Mouse (Mus musculus): ENCODE data around the gene Tmem14c. TPM values are rescaled to one million over a fixed set of nuclear protein-coding genes. Genes with fewer than 3 reads are reported as not detected.
"Not testable (repeated sequence)": the region's sequence is repeated elsewhere in the genome, so short reads cannot be mapped to it uniquely, and the experiment has no call there.

Tmem14c gene
- polyA plus RNA-seq, 1 experiment from 2014 or later: 216 TPM

DNA sequence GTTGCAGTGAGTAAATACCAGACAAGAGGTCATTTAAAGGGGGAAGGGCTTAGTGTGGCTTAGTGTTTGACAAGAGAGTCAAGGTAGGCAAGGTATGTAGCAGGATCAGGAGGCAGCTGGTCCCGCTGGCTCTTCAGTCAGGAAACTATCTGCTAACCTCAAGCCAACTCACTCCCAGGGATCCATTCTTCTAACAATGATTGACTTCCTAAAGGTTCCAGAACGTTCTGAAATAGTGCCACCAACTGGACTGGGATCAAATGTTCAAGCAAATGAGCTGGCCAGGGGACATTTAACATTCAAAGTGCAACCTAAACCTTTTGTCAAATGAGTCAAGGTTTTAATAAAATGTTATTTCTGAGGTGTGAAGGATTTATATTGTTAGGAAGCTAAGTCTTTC, 36.8 kb upstream of the Tmem14c start:
- Histone ChIP-seq H3K9me3 (ENCODE audit: control insufficient read depth, low read length) (no peaks in the 10 kb centered on the region), H3K36me3 (ENCODE audit: control insufficient read depth, insufficient read depth, low read length) (no peaks in the 10 kb centered on the region), H3K9ac (ENCODE audit: low read depth, low read length) (no peak overlapping the region), H3K4me1 (ENCODE audit: control insufficient read depth, insufficient read depth, low read length) (no peaks in the 10 kb centered on the region), H3K4me3 (ENCODE audit: low read depth, low read length) (no peak overlapping the region), H3K4me2 (ENCODE audit: low read depth, low read length) (no peak overlapping the region), H3K27me3 (replicated peaks; ENCODE audit: control insufficient read depth, insufficient read depth, low read length) (no peaks in the 10 kb centered on the region), H3K27ac (replicated peaks; ENCODE audit: low read depth, low read length) (no peak overlapping the region)
- WGBS: 48% methylated on average over 2 of the region's 2 CpGs
- no peak for ATAC-seq (ENCODE audit: low read depth)
- DNase-seq (ENCODE audit: low spot score): no peak

DNA sequence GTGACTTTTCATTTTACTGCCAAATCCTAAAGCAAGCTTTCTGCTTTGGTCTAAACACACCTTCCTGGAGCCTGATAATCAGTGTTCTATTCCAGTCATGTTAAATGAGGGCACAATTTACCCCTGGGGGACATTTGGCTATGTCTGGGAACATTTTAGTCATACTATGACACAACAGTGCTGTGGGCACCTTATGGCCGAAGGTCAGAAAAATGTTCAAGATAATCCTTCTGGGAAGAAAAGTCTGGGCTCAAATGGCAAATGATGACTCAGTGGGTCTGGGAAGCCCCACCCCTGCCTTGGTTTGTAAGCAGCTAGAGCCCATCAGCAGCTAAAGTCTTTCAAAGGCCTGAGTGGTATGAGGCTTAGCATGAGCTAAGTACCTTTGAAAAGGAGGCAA, 33.3 kb upstream of the Tmem14c start:
- Histone ChIP-seq H3K36me3 (ENCODE audit: control insufficient read depth, insufficient read depth, low read length) (no peaks in the 10 kb centered on the region), H3K4me1 (ENCODE audit: control insufficient read depth, insufficient read depth, low read length) (no peaks in the 10 kb centered on the region), H3K9ac (ENCODE audit: low read depth, low read length) (no peak overlapping the region), H3K4me2 (ENCODE audit: low read depth, low read length) (no peak overlapping the region), H3K9me3 (ENCODE audit: control insufficient read depth, low read length) (no peaks in the 10 kb centered on the region), H3K4me3 (ENCODE audit: low read depth, low read length) (no peak overlapping the region), H3K27ac (replicated peaks; ENCODE audit: low read depth, low read length) (no peak overlapping the region), H3K27me3 (replicated peaks; ENCODE audit: control insufficient read depth, insufficient read depth, low read length) (no peaks in the 10 kb centered on the region)
- ATAC-seq (ENCODE audit: low read depth): no peak
- 71% methylated on average over 1 of the region's 1 CpGs for WGBS
- no peak for DNase-seq (ENCODE audit: low spot score)

DNA sequence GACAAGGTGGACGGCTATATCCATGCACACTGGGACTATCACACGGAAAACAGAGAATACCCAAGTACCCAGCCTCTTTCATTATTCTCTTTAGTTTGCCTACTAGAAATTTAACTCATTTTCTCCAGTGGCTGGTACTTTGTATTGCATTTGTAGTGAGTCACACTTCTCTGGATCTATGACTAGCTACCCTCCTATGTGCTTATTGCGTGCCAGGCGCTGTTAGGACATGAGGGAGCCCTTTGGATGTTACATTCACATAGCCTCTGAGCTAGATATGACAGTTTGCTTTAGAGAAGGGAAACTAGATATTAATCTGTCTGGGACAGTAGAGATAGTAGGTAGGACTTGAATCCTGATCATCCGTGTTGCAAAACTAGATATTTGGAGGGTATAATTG, 30.0 kb upstream of the Tmem14c start:
- Histone ChIP-seq H3K9me3 (ENCODE audit: control insufficient read depth, low read length) (no peaks in the 10 kb centered on the region), H3K27ac (replicated peaks; ENCODE audit: low read depth, low read length) (no peak overlapping the region), H3K9ac (ENCODE audit: low read depth, low read length) (no peak overlapping the region), H3K36me3 (ENCODE audit: control insufficient read depth, insufficient read depth, low read length) (no peaks in the 10 kb centered on the region), H3K4me1 (ENCODE audit: control insufficient read depth, insufficient read depth, low read length) (no peaks in the 10 kb centered on the region), H3K4me2 (ENCODE audit: low read depth, low read length) (no peak overlapping the region), H3K4me3 (ENCODE audit: low read depth, low read length) (no peak overlapping the region), H3K27me3 (replicated peaks; ENCODE audit: control insufficient read depth, insufficient read depth, low read length) (no peaks in the 10 kb centered on the region)
- DNase-seq (ENCODE audit: low spot score) (no peak), ATAC-seq (ENCODE audit: low read depth) (no peak)
- WGBS: 86% methylated on average over 5 of the region's 5 CpGs

DNA sequence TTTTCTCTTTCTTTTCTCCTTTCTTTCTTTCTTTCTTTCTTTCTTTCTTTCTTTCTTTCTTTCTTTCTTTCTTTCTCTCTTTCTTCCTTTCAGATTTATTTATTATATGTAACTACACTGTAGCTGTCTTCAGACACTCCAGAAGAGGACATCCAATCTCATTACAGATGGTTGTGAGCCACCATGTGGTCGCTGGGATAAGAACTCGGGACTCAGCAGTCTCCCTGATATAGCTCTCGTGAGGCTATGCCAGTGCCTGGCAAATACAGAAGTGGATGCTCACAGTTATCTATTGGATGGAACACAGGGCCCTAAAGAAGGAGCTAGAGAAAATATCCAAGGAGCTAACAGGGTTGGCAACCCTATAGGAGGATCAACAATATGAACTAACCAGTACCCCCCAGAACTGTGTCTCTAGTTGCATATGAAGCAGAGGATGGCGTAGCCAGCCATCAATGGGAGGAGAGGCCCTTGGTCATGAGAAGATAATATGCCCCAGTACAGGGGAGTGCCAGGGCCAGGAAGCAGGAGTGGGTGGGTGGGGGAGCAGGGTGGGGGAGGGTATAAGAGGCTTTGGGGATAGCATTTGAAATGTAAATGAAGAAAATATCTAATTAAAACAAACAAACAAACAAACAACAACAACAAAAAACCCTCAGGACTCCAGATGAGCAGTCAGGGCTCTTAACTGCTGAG, 28.3 kb upstream of the Tmem14c start:
- not testable (repeated sequence) for H3K4me3 ChIP-seq (ENCODE audit: low read depth, low read length); H3K9ac ChIP-seq (ENCODE audit: low read depth, low read length); H3K36me3 ChIP-seq (ENCODE audit: control insufficient read depth, insufficient read depth, low read length); ATAC-seq (ENCODE audit: low read depth); H3K27ac ChIP-seq (replicated peaks; ENCODE audit: low read depth, low read length); H3K4me1 ChIP-seq (ENCODE audit: control insufficient read depth, insufficient read depth, low read length); H3K9me3 ChIP-seq (ENCODE audit: control insufficient read depth, low read length); DNase-seq (ENCODE audit: low spot score); H3K27me3 ChIP-seq (replicated peaks; ENCODE audit: control insufficient read depth, insufficient read depth, low read length); H3K4me2 ChIP-seq (ENCODE audit: low read depth, low read length)
- WGBS: 62% methylated on average over 4 of the region's 4 CpGs

DNA sequence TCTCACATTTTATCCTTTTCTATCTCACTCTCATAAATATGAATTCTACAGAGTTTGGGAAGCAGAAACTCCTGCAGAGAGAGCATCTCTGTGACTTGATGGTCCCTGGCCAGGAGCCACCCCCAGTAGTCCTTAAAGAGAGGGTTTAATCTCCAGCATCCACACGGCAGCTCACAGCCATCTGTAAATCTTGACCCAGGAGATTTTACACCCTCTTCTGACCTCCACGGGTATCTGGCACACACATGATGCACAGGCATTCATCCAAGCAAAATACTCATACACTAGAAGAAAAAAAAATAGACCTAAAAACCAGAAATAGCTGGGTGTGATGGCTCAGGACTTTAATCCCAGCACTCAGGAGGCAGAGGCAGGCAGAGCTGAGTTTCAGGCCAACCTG, 27.7 kb upstream of the Tmem14c start:
- 48% methylated on average over 2 of the region's 2 CpGs for WGBS
- Histone ChIP-seq H3K4me1 (ENCODE audit: control insufficient read depth, insufficient read depth, low read length) (no peaks in the 10 kb centered on the region), H3K27ac (replicated peaks; ENCODE audit: low read depth, low read length) (no peak overlapping the region), H3K36me3 (ENCODE audit: control insufficient read depth, insufficient read depth, low read length) (no peaks in the 10 kb centered on the region), H3K9ac (ENCODE audit: low read depth, low read length) (no peak overlapping the region), H3K27me3 (replicated peaks; ENCODE audit: control insufficient read depth, insufficient read depth, low read length) (no peaks in the 10 kb centered on the region), H3K9me3 (ENCODE audit: control insufficient read depth, low read length) (no peaks in the 10 kb centered on the region), H3K4me3 (ENCODE audit: low read depth, low read length) (no peak overlapping the region), H3K4me2 (ENCODE audit: low read depth, low read length) (no peak overlapping the region)
- DNase-seq (ENCODE audit: low spot score) (no peak), ATAC-seq (ENCODE audit: low read depth) (no peak)

DNA sequence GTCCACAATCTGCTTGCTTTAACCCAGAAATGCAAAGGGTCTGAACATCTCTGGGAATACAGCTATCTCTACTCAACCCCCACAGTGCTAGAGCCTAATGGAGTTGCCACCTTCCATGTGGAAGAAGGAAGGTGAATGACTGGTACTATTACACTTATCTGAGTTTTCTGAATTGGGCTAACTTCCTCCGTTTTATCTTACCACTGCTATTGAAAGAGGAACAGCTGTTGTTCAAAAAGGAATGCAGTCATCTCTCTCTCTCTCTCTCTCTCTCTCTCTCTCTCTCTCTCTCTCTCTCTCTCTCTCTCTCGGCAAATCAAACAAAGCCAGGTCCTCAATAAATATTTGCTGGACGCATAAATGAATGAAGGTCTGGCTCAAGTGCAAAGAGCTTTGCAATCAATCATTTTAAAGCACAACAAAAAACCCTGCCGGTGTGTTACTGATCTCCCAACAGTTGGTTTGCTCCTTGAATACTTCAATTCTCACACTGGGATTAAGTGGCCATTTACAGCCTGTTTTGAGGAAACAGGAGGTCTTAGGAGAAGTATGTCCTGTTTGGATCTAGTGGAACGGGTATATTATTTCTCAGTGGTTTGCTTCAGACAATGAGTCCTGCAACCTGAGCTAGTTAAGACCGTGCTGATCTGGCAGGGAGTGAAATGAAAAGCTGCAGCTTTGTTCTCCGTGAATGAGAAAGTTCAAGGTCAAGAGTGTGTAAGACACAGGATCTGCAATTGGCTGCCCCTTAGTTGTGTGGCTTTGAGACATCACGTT, 21.4 kb upstream of the Tmem14c start:
- H3K4me3 ChIP-seq (ENCODE audit: low read depth, low read length): no peak overlapping the region
- H3K4me2 ChIP-seq (ENCODE audit: low read depth, low read length): no peak overlapping the region
- no peak overlapping the region for H3K27ac ChIP-seq (replicated peaks; ENCODE audit: low read depth, low read length)
- H3K9me3 ChIP-seq (ENCODE audit: control insufficient read depth, low read length): no peaks in the 10 kb centered on the region
- 36% methylated on average over 8 of the region's 8 CpGs for WGBS
- no peaks in the 10 kb centered on the region for H3K27me3 ChIP-seq (replicated peaks; ENCODE audit: control insufficient read depth, insufficient read depth, low read length)
- ATAC-seq (ENCODE audit: low read depth) (peak; percentile 93), DNase-seq (ENCODE audit: low spot score) (peak; percentile 84)
- H3K4me1 ChIP-seq (ENCODE audit: control insufficient read depth, insufficient read depth, low read length): peaks cover 2% of the 10 kb centered on the region
- no peaks in the 10 kb centered on the region for H3K36me3 ChIP-seq (ENCODE audit: control insufficient read depth, insufficient read depth, low read length)
- H3K9ac ChIP-seq (ENCODE audit: low read depth, low read length): no peak overlapping the region

DNA sequence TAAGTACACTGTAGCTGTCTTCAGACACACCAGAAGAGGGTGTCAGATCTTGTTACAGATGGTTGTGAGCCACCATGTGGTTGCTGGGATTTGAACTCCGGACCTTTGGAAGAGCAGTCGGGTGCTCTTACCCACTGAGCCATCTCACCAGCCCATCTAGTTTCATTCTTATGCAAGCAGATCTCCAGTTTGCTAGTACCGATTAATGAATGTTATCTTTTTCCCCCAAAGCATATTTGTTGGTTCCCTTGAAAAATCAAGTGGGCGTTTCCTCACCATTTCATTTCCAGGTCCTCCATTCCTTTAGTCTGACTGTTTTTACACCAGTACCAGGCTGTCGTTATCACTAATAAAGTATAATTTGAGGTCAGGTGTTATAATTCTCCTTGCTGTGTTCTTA, 17.6 kb upstream of the Tmem14c start:
- H3K4me2 ChIP-seq (ENCODE audit: low read depth, low read length); DNase-seq (ENCODE audit: low spot score); H3K36me3 ChIP-seq (ENCODE audit: control insufficient read depth, insufficient read depth, low read length); H3K27ac ChIP-seq (replicated peaks; ENCODE audit: low read depth, low read length); H3K4me3 ChIP-seq (ENCODE audit: low read depth, low read length); ATAC-seq (ENCODE audit: low read depth); H3K9ac ChIP-seq (ENCODE audit: low read depth, low read length); H3K9me3 ChIP-seq (ENCODE audit: control insufficient read depth, low read length); H3K27me3 ChIP-seq (replicated peaks; ENCODE audit: control insufficient read depth, insufficient read depth, low read length): not testable (repeated sequence)
- 89% methylated on average over 5 of the region's 5 CpGs for WGBS
- H3K4me1 ChIP-seq (ENCODE audit: control insufficient read depth, insufficient read depth, low read length): peaks cover 13% of the 10 kb centered on the region

DNA sequence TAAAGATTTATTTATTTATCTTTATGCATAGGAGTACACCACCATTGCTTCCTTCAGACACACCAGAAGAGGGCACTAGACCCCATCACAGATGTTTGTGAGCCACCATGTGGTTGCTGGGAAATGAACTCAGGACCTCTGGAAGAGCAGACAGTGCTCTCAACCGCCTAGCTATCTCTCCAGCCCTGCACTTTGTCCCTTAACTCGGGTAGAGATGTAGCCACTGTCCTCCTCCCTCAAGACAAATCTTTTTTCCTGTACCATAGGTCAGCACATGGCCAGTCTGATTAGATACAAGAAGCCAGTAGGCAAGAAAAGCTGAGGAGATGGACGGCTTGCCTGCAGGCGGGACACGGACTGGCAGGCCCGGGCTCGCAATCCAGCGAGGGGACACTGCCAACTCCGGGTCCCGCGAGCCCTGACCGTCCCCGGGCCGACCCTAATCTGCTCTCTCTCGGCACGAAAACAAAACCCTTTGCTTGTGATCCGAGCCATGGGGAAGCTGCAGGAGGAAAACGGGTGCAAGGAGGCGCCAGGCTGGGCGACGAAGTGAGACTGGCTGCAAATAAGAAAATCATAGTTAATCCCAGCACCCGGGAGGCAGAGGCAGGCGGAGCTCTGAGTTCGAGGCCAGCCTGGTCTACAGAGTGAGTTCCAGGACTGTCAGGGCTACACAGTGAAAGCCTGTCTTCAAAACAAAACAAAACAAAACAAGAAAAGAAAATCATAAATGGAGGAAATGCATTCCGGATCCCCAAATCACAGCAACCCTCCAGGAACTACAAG, 15.8 kb upstream of the Tmem14c start:
- peak overlapping the region; percentile 82 for H3K4me2 ChIP-seq (ENCODE audit: low read depth, low read length)
- 0% methylated on average over 25 of the region's 25 CpGs for WGBS
- ATAC-seq (ENCODE audit: low read depth): peak; percentile 31
- peak overlapping the region; percentile 93 for H3K9ac ChIP-seq (ENCODE audit: low read depth, low read length)
- no peaks in the 10 kb centered on the region for H3K27me3 ChIP-seq (replicated peaks; ENCODE audit: control insufficient read depth, insufficient read depth, low read length)
- H3K9me3 ChIP-seq (ENCODE audit: control insufficient read depth, low read length): no peaks in the 10 kb centered on the region
- peak overlapping the region; percentile 82 for H3K4me3 ChIP-seq (ENCODE audit: low read depth, low read length)
- H3K4me1 ChIP-seq (ENCODE audit: control insufficient read depth, insufficient read depth, low read length): peaks cover 13% of the 10 kb centered on the region
- H3K27ac ChIP-seq (replicated peaks; ENCODE audit: low read depth, low read length): peak overlapping the region; percentile 99
- no peak for DNase-seq (ENCODE audit: low spot score)
- H3K36me3 ChIP-seq (ENCODE audit: control insufficient read depth, insufficient read depth, low read length): peaks cover 10% of the 10 kb centered on the region; the same call in 1 of the 2 replicates
